8 mouse cellular contexts compared by ENCODE assay signal in genomic region chr16:31664287-31664597, GRCm38 (mm10). TPM values are rescaled to one million over a fixed set of nuclear protein-coding genes. Genes with fewer than 3 reads are reported as not detected.
DNase-seq lines count a peak whose midpoint lies in the region; ATAC-seq and TF ChIP-seq lines count a peak whose summit lies in the region.

No protein-coding gene starts in this region.

- peaks cover 20% of the 10 kb centered on the region for H3K36me3 ChIP-seq in heart, embryonic 10.5 days
- H3K36me3 ChIP-seq in E14TG2a.4 (ENCODE audit: insufficient read depth, low read length): peaks cover 29% of the 10 kb centered on the region
- no peaks in the 10 kb centered on the region; the same call in 1 of the 2 replicates for H3K36me3 ChIP-seq in forebrain, embryonic 15.5 days
- peaks cover 2% of the 10 kb centered on the region; the same call in 1 of the 2 replicates for H3K36me3 ChIP-seq in liver, postnatal 0 days (replicated peaks; ENCODE audit: insufficient read depth, low read length)

- H3K9me3 ChIP-seq in heart, embryonic 10.5 days: no peaks in the 10 kb centered on the region
- H3K9me3 ChIP-seq in E14TG2a.4 (ENCODE audit: low read length): no peaks in the 10 kb centered on the region
- H3K9me3 ChIP-seq in forebrain, embryonic 15.5 days: no peaks in the 10 kb centered on the region
- H3K9me3 ChIP-seq in liver, postnatal 0 days (ENCODE audit: low read length): no peaks in the 10 kb centered on the region

- peak overlapping the region; percentile 94 for H3K4me2 ChIP-seq in forebrain, embryonic 15.5 days (replicated peaks)
- peak overlapping the region; percentile 90 for H3K4me2 ChIP-seq in liver, postnatal 0 days (ENCODE audit: low read depth, low read length)

- WGBS in heart, embryonic 10.5 days: 2% methylated on average over 26 of the region's 36 CpGs
- under 1% methylated on average over 36 of the region's 36 CpGs for WGBS in forebrain, embryonic 15.5 days
- WGBS in liver, postnatal 0 days (ENCODE audit: insufficient replicate concordance): 0% methylated on average over 30 of the region's 36 CpGs

- peak overlapping the region; percentile 99 for H3K27ac ChIP-seq in heart, embryonic 10.5 days
- H3K27ac ChIP-seq in forebrain, embryonic 15.5 days (replicated peaks): peak overlapping the region; percentile 94
- H3K27ac ChIP-seq in liver, postnatal 0 days (ENCODE audit: low read depth): peak overlapping the region; percentile 96

- H3K9ac ChIP-seq in forebrain, embryonic 15.5 days (replicated peaks): peak overlapping the region; percentile 85
- peak overlapping the region; percentile 90 for H3K9ac ChIP-seq in liver, postnatal 0 days (replicated peaks)

- H3K27me3 ChIP-seq in heart, embryonic 10.5 days (ENCODE audit: insufficient read depth, poor library complexity, severe bottlenecking): no peaks in the 10 kb centered on the region; the same call in 1 of the 2 replicates
- H3K27me3 ChIP-seq in E14TG2a.4 (ENCODE audit: insufficient read depth, low read length): peaks cover 34% of the 10 kb centered on the region
- H3K27me3 ChIP-seq in forebrain, embryonic 15.5 days: no peaks in the 10 kb centered on the region
- peaks cover 4% of the 10 kb centered on the region; the same call in 1 of the 2 replicates for H3K27me3 ChIP-seq in liver, postnatal 0 days (ENCODE audit: insufficient read depth, low read length)

- no peak for TF ChIP-seq CTCF in E14TG2a.4 (conservative IDR thresholded peaks at IDR 0.05; ENCODE audit: low read length)
- no peak for TF ChIP-seq CTCF in liver, postnatal 0 days (IDR thresholded peaks at IDR 0.05; ENCODE audit: low read depth)

- peak overlapping the region; percentile 83 for H3K4me3 ChIP-seq in heart, embryonic 10.5 days
- H3K4me3 ChIP-seq in E14TG2a.4 (replicated peaks; ENCODE audit: low read length): peak overlapping the region; percentile 89
- peak overlapping the region; percentile 100 for H3K4me3 ChIP-seq in forebrain, embryonic 15.5 days
- H3K4me3 ChIP-seq in liver, postnatal 0 days (ENCODE audit: low read depth, low read length): peak overlapping the region; percentile 74

- no peak for TF ChIP-seq EP300 in liver, postnatal 0 days (IDR thresholded peaks at IDR 0.05; ENCODE audit: low read depth)

- no peak for DNase-seq in heart, embryonic 10.5 days (ENCODE audit: low spot score)
- DNase-seq in heart, adult 11 months: no peak
- DNase-seq in liver, postnatal 0 days: no peak
- no peak for DNase-seq in frontal cortex, postnatal 25 days (ENCODE audit: low spot score in 2 of 2)
- no peak for DNase-seq in gastrocnemius, postnatal 25 days

- peaks cover 22% of the 10 kb centered on the region for H3K4me1 ChIP-seq in heart, embryonic 10.5 days
- H3K4me1 ChIP-seq in E14TG2a.4 (replicated peaks; ENCODE audit: low read depth, low read length): peaks cover 32% of the 10 kb centered on the region
- peaks cover 29% of the 10 kb centered on the region for H3K4me1 ChIP-seq in forebrain, embryonic 15.5 days
- H3K4me1 ChIP-seq in liver, postnatal 0 days (ENCODE audit: insufficient read depth): peaks cover 17% of the 10 kb centered on the region

- peak; percentile 82 for ATAC-seq in forebrain, embryonic 15.5 days (replicated peaks)
- peak; percentile 63 for ATAC-seq in liver, postnatal 0 days
- ATAC-seq in granulocyte monocyte progenitor cell, adult 5-6 weeks (replicated peaks; ENCODE audit: poor library complexity, severe bottlenecking): no peak; the same call in 1 of the 2 replicates

RNA-seq across cellular contexts. Expression of gene Dlg1, which starts 1.0 kb away (rescaled TPM):
- 21.1 and 25.5 TPM in 2 replicates for polyA plus RNA-seq in heart, embryonic 10.5 days (2016; fragmentation: Nextera tagmentation; extraction: Ambion mirVana)
- polyA plus RNA-seq in forebrain, embryonic 15.5 days (2015; fragmentation: Nextera tagmentation; extraction: Ambion mirVana): 17.7 and 20.9 TPM in 2 replicates
- 4.5 and 5.6 TPM in 2 replicates for polyA plus RNA-seq in liver, postnatal 0 days (2015; fragmentation: Nextera tagmentation; extraction: Ambion mirVana)
- 24.6 and 45.6 TPM in 2 replicates for total RNA-seq in granulocyte monocyte progenitor cell, adult 5-6 weeks (2014; fragmentation: Nextera tagmentation)
- 36.9 and 45.4 TPM in 2 replicates for total RNA-seq in granulocyte monocyte progenitor cell, adult 5-6 weeks (2017)
- total RNA-seq in gastrocnemius, postnatal 25 days (2021): 10 to 100 TPM; 33.5 to 35.5 TPM
